Mouse (Mus musculus): Measurements from ENCODE around the gene Cadm4.

Gene Cadm4

DNA sequence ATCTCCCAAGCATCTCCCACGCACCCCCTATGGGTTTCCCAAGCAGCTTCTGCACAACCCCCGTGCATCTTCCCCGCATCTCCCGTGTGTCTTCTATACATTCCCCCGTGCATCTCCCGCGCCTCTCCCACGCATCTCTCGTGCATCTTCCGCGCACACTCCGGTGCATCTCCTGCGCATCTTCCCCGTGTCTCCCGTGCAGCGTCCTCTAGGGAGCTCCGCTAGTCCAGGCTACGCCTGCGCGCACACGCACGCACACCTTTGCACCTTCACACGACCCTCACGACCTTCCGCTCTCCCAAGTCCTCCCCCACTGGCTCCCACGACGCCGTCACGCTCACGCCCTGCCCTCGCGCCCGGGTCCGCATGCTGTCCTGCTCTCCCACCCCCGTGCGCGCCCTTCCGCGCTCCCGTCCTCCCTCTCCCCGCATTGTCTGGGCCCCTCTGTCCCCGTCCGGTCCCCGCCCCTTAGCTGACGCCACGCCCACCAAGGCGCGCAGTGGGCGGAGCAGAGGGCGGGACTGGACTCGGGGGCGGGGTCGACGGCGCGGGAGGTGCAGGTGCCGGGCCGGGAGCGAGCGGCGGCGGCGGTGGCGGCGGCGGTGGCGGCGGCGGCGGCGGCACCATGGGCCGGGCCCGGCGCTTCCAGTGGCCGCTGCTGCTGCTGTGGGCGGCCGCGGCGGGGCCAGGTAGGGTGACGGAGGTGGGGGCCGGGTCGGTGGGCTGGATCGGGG lies at the start of gene Cadm4:
Cadm4 (plus strand) TSS at position 550 of the 734 bp plus-strand sequence.
- peak; percentile 82 to 93 for DNase-seq (ENCODE audit: low spot score in 2 of 2)

DNA sequence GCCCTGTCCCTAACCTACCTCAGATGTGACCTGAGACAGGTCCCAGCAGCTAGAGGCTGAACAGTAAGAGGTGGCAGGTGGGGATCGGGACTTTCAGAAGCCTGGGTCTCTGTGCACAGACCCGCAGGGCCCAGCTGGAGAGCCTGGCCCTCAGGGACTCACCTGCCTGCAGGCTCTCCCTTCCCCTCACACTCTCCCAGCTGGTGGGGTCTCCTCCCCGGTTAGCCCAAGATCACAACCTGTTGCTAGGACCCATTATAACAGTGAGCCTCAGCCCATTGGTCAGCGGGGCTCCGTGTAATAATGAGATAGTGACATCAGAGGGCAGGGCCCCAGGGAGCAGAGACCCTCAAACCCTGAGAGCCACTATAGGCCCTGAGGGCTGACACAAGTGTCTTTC lies 46.5 kb upstream of the Cadm4 start:
- DNase-seq (ENCODE audit: low spot score in 2 of 2): no peak

DNA sequence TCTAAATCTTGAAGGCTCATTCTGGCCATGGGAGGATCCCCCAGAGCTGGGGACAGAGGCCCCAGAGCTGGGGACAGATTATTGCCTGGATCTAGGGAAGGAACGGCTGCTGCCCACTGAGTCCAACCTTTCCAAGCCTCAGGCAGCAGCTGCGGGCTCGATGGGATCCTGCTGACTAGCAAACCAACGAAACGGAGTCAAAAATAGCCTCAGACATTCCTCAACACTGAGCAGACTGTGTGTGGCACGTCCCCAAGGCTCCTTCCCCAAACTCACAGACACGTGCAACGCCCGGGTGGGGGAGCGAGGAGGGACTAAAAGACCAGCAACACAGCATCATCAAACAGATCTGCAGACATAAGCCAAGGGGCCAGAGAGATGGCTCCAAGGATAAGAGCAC lies 43.8 kb upstream of the Cadm4 start:
- no peak for DNase-seq (ENCODE audit: low spot score in 2 of 2)

DNA sequence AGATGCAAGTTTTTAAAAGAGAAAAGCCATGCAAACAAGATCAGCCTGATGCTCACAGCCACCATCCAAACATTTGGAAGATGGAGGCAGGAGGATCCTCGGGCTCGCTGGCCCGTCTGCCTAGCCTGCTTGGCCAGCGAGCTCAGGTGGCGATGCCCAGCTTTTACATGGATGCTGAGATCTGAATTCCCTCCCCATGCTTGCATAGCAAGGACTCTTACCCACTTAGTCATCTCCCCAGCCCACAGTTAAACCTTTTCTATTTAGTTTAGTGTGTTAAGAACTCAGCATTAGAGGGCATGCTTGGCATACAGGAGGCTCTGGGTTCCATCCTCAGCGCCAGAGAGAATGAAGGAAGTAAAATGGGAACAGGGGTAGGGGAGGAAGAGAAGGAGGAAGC lies 42.6 kb upstream of the Cadm4 start:
- DNase-seq (ENCODE audit: low spot score in 2 of 2): no peak

DNA sequence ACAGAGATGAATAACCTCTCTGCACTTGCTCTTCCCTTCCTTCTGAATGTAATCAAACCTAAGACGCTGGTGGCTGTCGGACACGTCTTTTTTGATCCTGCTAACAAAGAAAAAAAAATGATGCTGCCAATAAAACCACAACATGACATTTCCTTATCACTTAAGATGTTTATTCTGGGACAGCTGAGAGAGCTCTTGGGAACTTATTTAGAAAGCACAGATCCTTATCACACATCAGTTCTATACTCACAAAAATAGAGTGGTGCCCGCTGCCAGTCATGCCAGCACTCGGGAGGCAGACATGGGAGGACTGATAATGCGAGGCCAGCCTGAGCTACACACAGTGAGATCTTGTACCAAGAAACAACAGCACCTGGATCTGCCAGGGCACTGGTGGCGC lies 41.9 kb upstream of the Cadm4 start:
- DNase-seq (ENCODE audit: low spot score in 2 of 2): no peak

DNA sequence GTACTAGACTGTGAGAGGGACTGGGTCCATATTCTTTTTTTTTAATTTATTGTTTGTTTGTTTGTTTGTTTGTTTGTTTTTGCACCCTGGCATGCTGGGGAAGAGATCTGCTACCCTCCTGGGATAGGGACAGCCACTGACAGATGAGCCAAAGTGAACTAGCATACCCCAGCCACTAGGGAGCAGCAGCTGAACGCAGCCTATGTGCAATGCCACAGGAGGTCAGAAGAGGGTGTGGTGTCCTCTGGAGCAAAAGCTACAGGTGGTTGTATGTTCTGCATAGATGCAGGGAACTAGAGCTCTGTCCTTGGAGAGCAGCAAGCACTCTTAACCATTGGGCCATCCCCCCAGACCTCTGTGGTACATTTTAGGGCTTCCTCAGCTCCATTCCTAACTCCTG lies 40.0 kb upstream of the Cadm4 start:
- DNase-seq (ENCODE audit: low spot score in 2 of 2): peak; percentile 68 to 82

DNA sequence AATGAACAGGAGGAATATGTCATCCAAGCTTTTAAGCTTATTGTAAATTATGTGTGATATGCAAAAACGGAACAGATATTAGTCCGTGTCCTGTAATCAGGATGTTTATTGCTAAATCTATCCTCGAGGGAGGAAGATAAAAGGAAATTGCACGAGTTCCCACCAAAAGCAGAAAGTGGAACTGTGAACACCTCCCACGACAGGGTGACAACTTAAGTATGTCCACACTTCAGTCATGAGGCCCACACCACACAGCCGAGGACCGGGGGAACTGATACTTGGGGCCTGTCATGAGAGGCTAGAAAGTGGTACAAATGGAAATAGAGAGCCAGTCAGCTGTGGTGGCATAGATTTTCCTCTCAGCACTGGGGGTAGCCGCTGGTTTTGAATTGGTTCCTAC lies 39.5 kb upstream of the Cadm4 start:
- no peak for DNase-seq (ENCODE audit: low spot score in 2 of 2)

DNA sequence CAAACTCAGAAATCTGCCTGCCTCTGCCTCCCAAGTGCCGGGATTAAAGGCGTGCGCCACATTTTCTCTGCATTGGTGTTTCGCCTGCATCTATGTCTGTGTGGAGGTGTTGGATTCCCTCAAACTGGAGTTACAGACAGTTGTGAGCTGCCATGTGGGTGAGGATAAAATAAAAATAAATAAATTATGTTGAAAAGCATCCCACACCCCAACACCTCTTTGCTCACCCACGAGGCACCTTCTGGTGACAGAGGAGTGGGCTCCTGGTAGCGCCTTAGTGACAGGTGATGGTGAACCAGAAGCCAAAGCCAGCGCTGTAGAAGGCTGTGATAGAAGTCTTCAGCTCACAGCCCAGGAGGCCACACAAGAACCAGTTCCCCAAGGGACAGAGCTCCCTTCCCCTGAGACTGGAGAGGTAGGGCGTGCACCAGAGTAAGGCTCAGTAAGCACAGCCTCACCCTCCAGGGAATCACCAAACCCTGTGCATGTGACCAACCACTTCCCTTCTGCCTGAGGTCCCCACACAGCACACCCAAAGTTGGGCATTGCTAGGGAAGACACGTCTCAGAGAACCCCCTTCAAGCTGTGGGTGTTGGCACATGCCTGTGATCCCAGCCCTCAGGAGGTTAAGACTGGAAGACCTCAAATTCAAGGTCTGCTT lies 36.4 kb upstream of the Cadm4 start:
- no peak for DNase-seq (ENCODE audit: low spot score in 2 of 2)

DNA sequence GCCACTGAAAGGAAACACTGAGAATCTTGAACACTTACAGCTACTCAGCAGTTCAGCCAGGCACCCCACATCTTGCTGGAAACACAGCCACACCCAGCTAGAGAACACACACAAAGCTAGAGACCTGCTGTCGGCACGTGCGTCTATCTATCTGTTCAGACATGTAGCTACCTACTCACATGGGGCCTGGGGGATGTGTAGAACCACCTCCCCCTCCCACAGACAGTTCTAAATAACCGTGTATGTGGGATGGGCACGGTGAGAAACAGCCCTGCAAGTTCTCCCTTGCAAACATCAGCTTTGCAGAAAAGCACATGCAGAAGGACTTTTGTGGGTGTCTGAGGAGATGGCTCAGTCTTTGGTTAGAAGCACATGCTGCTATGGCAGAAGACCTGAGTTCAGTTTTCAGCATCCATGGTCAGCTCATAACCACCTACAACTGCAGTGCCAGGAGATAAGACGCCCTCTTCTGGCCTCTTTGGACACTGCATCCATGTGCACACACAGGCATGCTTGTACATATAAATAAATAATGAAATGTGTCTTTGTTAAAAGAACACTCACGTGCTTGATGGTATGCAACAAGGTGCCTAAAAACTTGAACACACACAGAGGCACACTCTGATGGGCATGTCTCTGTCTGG lies 35.0 kb upstream of the Cadm4 start:
- DNase-seq (ENCODE audit: low spot score in 2 of 2): no peak

DNA sequence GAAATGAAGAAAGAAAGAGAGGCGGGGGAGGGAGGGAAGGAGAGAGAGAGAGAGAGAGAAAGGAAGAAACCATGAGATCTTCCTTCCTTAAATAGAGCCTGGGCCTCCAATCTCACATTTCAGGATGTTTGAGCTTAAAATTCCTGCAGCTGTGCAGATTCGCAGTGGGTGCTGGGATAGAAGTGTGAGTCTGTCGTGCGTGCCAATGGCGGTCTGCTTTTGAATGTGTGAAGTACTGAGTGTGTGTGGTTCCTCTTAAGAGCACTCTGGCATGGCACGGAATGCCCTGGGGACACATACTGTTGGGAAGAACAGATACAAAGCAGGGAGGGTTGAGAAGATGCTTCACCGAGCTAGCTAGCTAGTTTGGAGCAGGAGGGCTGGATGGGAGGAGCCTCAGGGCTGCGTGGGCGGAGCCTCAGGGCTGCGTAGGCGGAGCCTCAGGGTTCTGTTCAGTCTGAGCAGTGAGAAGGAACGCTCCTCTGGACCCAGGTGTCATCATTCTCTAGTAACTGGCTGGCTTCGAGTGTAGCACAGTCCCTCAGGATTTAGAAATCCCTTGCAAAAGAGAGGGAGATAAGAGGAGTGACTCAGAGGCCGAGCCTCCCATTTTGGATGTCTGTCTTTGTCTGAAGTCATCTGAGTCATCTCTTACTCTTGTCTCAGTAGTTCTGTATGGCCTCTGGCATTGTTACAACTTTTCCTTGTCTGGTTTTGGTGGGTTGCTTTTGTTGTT lies 32.9 kb upstream of the Cadm4 start:
- no peak for DNase-seq (ENCODE audit: low spot score in 2 of 2)

DNA sequence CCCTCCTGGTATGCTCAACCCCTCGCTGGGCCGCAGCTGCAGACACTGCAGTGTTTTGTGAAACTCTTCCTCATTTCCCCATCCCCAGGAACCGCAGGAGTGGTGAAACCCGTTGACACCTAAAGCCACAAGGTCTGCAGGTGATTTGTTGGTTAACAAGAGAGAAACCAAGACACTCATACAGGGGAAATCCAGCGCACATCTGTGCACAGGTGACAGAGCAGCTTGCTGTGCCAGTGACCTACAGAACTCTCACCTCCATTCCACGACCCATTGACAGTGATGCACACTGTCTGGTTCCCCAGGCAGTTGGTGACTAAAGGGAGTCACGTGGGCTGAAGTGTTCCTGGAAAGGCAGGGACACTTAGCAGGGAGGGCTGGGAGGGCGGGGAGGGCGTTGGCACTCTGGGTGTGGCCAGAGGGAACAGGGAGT lies 31.2 kb upstream of the Cadm4 start:
- no peak for DNase-seq (ENCODE audit: low spot score in 2 of 2)

DNA sequence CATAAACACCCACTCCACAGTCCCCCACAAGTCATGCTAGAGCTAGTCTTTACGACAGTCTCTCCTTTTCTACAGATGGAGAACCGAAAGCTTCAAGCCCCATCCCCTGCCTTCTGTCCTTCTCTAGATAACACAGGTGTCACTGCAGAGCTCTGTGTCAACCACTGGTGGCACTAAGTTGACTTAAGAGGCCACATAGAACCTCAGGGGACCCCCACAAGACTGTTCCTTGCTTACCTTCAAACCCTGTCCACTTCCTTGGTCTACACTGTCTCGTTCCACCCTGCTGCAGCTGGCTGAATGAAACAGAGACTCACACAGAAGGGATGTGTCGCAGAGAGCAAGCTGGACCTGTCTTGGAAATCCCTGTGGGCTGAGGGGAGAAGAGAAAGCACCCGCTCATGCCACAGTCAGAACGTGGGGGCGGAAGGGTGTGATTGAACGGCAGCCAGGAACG lies 29.9 kb upstream of the Cadm4 start, which contains the start of gene Irgc1:
Irgc1 (minus strand) TSS at position 443 of the 457 bp plus-strand sequence.
- DNase-seq (ENCODE audit: low spot score in 2 of 2): no peak

DNA sequence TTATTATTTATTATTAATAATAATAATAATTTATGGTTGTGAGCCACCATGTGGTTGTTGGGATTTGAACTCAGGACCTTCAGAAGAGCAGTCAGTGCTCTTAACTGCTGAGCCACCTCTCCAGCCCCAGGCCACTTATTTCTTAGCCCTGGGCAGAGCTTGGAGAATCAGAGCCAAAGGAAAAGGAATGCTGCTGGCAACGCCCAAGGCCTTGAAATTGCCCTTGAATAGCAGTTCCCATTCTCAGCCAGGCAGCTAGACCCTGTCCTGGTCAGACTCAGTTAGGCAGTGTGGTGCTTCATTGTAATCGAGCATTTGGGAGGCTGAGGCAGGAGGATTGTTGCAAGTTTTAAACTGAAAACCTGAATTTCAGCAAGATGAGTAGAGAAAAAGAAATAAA lies 27.6 kb upstream of the Cadm4 start:
- DNase-seq (ENCODE audit: low spot score in 2 of 2): no peak

DNA sequence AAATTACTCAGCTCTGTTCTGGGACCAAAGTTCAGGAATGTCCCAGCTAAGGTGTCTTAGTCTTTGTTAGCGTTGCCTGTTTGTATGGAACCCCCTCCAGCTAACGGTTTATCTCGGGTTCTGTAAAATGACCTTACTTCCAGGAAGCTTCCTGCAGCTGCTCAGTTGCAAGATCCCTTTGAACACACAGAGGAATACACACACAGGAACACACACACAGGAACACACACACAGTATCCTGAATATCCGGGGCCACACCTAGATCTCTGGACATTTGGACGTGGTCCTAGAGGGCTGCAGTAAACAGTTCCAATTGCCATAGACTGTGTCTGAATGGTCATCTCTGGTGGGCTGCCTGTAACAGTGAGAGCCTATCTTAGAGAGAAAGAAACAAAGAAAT lies 26.1 kb upstream of the Cadm4 start:
- no peak for DNase-seq (ENCODE audit: low spot score in 2 of 2)

DNA sequence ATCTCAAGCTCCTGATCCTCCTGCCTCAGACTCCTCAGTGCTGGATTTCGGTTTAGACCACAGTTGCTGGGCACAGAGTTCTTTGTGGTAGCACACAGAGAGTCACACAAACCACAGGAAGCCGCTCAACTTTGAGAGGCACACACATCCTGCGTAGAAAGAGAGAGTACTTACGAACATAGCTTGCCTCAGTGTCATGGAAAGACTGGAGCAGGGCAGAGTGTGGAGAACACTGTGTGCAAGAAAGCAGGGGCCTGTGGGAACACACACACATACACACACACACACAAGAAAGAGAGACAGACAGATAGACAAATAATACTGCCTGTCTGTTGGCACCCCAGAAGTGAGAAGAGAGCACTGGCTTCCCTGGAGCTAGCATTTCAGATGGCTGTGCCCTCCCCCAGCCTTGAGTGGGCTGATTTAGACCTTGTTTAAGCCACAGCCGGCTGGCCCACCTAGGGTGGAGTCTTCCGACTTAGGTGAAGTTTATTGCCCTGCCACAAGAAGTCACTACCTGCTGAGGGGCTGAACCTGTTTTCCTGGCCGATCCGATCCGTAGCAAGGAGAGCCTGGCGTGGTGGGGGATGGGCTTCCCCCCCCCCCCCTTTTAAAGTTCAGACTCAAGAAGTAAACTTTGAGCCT lies 24.0 kb upstream of the Cadm4 start:
- peak; percentile 65 to 69 for DNase-seq (ENCODE audit: low spot score in 2 of 2)

DNA sequence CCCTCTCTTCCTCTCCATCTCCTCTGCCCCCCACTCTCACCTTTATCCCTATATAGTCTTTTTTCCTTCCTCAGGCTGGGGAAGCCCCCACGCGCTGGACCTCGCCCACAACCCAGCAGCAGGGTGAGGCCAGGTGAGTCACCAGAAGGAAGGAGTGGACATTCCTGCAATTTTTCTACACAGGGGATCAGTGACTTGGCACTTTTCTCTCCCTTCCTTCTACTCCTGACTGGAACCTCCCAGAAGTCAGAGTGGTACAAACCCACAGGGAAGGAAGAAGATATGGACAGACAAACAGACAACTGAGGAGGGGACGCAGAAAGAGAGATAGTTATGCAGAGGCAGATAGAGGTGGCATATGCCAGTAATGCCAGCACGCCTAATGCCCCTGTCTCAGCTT lies 22.4 kb upstream of the Cadm4 start:
- no peak for DNase-seq (ENCODE audit: low spot score in 2 of 2)

DNA sequence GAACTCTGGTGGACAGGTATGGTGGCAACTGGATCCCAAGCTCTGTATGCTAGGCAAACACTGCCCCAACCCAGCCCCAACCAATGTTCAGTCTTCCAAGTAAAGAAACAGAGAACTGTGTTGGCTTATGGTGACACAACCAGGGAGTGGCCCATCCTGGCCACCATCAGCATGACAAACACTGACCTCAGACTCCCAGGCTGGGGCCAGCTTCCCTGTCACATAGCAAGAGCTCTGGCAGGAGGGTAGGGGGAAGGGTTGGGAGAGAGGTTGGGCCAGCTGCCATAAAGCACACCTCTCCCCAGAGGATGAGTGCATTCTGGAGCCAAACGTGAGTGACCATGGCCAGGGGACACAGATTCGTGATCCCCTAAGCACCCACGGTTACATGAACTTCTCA lies 22.0 kb upstream of the Cadm4 start:
- DNase-seq (ENCODE audit: low spot score in 2 of 2): no peak

DNA sequence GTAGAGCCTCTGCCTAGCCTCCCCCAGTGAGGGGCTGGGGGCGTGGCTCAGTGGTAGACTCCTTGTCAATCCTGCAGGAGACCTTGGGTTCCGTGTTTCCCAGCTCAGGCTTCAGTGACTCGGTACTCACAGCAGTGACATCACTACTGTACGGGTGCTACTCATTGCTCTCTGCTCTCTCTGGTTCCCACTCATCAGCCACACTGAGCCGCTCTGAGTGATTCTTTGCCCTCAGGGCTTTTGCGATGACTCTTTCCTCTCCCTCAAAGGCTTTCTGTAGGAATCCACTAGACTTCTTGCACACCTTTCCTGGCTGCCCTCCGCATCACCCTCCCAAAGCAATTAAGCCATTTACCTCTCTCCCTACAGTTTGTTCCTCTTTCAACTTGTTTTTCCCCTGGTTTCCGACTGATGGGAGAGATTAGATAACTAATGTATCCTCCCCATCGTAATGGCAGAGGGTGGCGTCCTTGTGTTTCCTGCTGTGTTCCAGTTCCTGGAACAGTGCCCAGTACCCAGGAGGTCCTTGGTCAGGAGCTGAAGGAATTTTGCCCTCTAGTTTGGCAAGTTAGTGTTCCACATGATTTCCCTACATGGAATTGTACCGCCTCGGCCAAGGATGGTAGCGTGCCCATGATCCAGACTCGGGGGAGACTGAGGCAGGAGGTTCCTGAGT lies 20.3 kb upstream of the Cadm4 start:
- DNase-seq (ENCODE audit: low spot score in 2 of 2): no peak

DNA sequence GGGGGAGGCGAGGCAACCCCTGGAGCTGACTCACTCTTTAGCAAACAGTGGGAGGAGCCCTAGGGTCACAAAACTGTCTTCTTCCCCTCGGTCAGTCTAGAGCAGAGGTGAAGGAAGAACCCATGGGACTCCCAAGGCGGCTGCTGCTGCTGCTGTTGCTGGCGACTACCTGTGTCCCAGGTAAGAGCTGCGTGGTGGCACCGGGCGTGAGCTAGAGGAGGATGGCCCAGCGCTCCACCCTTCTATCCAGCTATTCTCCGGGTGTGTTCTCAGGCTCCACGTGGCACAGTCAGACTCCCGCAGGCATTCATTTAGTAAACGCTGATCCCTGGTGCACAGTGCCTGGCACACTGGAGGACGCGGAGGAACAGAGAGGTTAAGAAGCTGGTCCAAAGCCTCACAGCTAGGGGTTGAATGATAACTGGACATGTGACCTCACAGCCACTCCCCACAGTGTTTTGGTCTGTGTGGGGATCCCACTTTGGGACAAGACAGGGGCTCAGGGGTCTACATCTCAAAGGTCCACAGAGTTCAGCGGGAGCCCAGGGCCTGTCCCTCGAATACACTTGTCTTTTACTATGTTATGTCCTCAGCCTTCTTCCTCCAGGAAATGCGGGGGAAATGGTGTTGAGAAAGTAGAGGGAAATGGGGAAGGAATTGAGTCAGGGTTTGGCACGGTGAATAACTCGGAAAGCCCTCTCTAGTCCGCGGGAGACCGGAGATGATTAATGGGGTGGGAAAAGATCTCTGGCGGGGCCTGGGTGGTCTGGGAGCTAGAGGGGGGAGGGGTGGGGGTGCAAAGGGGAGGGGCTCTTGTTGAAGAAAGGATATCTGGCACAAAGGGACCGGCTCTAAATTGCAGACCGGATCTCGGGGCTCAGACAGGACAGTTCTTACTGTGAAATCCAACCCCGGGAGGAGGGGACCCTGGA lies 19.2 kb upstream of the Cadm4 start, which contains the start of gene Plaur:
Plaur (plus strand) TSS at position 97 of the 932 bp plus-strand sequence.
- DNase-seq (ENCODE audit: low spot score in 2 of 2): no peak

DNA sequence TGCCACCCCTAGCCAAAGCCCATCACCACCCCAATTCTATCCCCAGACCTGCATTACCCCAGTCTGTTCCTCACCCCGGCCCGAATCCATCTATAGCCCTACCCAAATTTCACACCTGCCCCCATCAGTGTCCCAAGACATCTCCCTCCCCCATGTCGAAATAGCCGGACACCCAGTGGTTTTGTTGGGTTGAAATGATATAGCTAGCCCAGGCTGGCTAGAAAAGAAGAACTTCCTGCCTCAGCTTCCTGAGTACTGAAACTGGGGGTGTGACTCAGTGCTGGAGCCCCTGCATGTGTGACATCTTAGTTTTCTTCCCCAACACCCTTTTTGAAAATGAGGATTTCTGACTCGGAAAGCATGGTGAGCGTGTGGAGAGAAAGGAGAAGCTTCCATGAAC lies 15.0 kb upstream of the Cadm4 start:
- DNase-seq (ENCODE audit: low spot score in 2 of 2): no peak
